Mouse (Mus musculus): Measurements from ENCODE around the gene Ppdpf. TPM values are rescaled to one million over a fixed set of nuclear protein-coding genes. Genes with fewer than 3 reads are reported as not detected.

Gene Ppdpf
- 10 to 100 TPM; 91.2 to 93.3 TPM for total RNA-seq (2021)
- long read RNA-seq, experiment 1, transcript Ppdpf-205 (3 exons, 771 nt): minor isoform, 20 of 135 reads
- long read RNA-seq, experiment 1, transcript Ppdpf-204 (2 exons, 510 nt): minor isoform, 20 of 135 reads
- long read RNA-seq, experiment 1, transcript Ppdpf-206 (4 exons, 750 nt): minor isoform, 19 of 135 reads
- long read RNA-seq, experiment 1, transcript Ppdpf-201 (5 exons, 1,160 nt): major isoform, 42 of 135 reads
- long read RNA-seq, experiment 1, partial matches to known transcripts: 13 of 135 reads
- long read RNA-seq, experiment 1, other reads (novel, unspliced or antisense): 2 of 135 reads
- long read RNA-seq, experiment 2, transcript Ppdpf-201 (5 exons, 1,160 nt): major isoform, 32 of 124 reads
- long read RNA-seq, experiment 2, transcript Ppdpf-202 (5 exons, 689 nt): minor isoform, 17 of 124 reads
- long read RNA-seq, experiment 2, transcript Ppdpf-205 (3 exons, 771 nt): minor isoform, 21 of 124 reads
- long read RNA-seq, experiment 2, transcript Ppdpf-206 (4 exons, 750 nt): minor isoform, 17 of 124 reads
- long read RNA-seq, experiment 2, partial matches to known transcripts: 14 of 124 reads
- long read RNA-seq, experiment 2, other reads (novel, unspliced or antisense): 5 of 124 reads

DNA sequence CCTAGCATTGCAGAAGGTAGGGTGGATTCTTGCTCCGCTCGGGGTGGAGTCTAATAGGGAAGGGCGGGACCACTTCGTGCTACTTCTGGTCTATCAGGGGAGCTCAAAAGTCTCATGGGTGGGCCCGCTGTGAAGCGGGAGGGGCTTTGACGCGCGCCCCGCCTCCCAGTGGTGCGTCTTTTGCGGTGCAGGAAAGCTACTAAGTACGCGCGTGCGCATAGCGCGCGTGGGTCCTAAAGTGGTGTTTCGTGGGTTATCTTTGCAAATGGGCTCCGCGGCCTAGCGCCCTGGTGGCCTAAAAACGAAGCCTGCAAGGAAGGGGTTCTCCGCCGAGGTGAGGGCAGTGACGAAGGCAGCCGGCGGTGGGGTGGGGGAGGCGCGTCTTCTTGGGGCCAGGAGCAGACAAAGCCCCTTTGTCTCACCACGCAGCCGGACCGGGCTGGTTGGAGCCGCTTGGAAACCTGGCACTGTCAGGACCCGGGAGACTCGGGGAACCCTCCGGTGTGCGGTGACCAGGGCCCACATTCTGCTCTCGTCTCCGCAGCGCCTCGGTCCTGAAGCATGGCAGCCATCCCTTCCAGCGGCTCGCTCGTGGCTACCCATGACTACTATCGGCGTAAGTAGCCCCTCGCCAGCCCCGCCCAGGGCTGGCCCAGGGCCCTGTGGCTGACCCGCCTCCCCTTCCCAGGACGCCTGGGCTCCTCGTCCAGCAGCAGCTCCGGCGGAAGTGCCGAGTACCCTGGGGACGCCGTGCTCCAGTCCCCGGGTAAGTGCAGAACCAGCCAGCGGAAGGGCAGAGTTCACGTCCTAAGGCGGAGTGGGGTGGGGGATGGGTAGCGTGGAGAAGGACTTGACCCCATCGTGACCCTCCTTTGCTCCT, at the start of gene Ppdpf:
Ppdpf (plus strand) TSS at position 127 of the 880 bp plus-strand sequence.
- DNase-seq (ENCODE audit: low spot score in 2 of 2): peak; percentile 74 to 83

DNA sequence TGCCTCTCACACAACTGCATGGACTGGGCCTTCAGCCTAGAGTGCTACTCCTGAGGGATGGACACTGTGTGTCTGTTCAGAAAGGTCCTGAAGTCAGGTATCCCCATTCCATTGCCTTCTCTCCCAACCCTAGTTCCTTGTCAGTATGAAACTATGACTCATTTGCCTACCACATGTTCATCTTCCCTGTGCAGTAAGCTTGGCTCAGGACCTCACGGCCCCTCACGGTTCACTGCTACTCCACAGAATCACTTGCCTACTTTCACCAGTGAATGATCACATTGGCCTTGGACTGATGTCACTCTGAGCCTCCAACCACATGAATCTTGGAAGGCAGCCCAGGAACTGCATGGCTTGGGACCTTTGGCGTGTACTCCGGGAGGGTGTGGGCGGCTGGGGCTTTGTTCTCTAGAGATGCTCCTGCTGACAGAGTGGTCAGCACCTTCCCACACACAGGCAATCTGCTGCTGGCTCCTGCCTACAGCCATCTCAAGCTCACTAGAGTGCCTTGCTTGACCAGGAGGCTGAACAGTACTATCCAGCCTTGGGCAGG, 47.3 kb upstream of the Ppdpf start:
- no peak for DNase-seq (ENCODE audit: low spot score in 2 of 2)

DNA sequence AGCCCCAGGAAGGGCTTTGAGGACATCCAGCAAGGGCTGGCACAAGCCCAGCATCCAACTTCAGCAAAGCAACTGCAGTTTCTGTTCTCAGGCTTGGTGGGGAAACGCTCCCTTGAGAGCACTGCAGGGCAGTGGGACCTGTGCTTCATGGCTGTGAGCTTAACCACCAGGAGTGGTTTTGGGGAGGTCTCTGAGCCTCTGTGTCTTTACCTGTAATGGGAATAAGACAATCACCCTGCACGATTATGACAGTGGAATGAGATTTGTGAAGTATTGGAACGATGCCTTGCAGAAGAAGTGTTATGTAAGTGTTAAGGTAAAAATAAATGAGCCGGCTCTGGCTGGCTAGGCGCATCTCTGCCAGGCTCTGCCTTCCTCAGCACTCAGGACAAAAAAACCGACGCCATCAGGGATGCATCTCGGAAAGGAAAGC, 44.3 kb upstream of the Ppdpf start:
- no peak for DNase-seq (ENCODE audit: low spot score in 2 of 2)

DNA sequence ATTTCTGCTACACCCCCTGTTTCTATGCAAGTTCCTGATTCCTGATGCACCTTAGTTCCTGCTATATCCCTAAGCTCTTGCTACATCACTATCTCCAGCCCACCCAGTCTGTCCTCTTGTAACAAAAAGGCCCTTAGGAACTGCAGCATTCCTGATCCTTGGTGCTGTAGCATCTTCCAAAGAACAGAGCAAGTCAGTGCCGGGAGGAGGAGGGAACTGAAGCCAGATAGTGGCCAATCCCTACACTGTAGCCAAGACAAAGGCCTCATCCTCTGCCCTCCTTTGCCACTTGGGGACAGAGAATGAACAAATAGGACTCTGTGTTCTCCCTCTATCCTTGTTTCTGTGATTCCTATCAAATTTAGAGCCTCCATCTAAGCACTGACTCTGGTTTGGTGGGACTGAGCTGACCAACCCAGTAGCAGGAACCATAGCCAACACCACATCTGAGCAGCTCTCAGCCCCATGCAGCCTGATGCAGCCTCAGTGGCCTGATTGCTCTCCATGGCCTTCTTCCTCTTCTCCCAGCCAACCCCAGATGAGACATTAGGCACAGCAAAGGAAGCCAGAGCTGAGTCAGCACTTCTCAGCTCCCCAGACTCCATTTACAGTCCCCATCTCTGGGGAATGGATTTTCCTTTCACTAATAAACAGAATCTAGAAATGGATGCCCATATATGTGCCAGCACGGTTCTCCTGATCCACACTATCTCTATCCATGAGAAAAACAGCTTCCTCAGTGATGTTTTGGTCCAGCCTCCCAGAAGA, 43.4 kb upstream of the Ppdpf start:
- DNase-seq (ENCODE audit: low spot score in 2 of 2): no peak

DNA sequence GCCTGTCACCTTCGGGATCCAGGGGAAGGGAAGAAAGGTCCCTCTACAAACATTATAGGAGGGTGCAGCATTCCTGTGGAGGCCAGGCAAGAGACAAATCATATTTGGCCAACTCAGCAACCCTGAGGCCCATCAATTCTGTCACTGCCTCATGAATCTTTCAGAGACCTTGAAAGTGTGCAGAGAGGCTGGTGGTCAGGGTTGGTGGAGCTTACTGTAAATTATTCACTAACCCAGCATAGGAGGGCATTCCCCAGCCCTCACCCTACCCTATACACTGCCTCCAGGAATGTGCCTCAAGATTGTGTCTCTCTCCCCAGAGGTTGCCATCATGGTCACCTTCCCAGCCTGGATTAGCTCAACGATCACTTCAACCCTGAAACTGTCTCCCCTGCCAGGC, 42.4 kb upstream of the Ppdpf start:
- no peak for DNase-seq (ENCODE audit: low spot score in 2 of 2)

DNA sequence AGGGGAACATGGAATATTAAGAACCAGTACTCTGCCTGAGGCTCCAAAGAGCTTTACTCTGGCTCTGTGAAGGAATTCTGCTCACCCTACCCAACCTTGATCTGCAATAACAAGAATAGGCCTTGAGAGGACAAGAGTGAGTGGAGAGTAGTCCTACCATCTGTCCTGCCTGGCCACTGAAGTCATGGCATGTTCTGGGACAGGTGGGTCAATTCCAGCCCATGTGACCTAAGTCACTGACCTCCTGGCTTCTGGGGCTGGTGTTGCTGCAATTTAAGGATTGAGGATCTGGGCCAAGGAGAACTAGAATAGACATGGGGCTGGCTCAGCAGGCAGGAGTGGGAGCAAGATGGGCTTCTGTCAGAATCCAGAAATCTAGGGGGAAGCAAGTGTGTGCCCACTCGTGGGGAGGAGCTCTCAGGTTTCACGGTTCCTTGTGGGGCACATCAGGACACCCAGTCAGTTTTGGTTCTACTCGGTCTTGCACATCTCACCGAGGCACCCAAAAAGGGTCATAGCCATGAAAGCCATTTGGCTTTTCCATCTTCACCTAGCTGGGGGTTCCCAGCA, 40.0 kb upstream of the Ppdpf start:
- DNase-seq (ENCODE audit: low spot score in 2 of 2): no peak

DNA sequence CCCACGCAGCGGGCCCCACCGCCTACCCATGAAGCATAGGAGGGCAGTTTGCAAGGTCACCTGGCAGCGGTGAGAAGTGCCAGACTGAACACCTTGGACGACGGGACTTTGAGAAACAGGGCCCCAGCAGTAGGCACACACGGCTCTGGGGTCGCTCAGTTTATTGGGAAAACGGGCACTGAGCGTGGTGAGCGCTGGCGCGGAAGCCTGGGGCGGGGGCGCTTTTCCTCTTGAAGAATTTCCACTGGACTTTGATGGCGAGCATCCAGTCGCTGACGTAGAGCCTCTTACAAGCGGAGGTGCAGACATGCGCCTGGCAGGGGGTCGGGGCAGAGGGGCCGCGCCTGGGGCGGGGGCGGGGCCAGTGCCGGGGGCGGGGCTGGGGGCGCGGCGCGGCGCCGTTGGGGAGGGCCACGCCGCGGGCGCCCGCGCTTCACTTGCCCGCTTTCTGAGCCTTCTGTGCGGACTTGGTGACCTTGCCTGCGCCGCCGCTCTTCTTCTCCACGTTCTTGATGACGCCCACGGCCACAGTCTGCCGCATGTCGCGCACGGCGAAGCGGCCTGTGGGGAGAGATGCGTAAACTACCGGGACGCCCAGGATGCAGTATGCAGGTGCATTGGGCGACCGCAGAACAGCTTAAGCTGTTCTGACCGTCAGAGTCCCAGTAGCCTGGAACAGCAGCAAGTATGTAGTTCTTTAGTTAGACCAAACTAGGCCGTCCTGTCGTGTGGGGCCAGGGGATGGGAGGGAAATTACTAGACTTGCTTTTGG, 39.3 kb upstream of the Ppdpf start:
- DNase-seq (ENCODE audit: low spot score in 2 of 2): no peak

DNA sequence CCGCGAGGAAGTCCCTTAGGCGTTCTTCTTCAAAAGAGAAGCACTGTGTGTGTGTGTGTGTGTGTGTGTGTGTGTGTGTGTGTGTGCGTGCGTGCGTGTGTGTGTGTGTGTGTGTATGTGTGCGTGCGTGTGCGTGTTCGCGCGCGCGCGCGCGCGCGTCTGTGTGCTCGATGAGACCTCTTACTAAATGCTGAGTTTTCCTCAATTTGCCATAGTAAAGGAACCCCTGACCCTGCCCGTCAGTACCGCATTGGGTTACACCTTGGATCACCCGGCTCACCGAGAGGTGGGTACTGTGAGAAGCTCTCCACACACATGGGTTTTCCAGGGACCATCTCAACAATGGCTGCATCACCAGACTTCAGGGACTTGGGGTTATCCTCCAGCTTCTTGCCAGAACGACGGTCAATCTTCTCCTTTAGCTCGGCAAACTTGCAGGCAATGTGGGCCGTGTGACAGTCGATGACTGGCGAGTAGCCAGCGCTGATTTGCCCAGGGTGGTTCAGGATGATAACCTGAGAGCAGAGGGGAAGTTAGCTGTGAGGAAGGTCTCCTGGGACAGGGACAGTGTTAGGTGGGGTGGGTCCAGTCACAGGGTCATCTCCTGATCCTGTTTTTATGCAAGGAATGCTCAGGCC, 38.6 kb upstream of the Ppdpf start:
- no peak for DNase-seq (ENCODE audit: low spot score in 2 of 2)

DNA sequence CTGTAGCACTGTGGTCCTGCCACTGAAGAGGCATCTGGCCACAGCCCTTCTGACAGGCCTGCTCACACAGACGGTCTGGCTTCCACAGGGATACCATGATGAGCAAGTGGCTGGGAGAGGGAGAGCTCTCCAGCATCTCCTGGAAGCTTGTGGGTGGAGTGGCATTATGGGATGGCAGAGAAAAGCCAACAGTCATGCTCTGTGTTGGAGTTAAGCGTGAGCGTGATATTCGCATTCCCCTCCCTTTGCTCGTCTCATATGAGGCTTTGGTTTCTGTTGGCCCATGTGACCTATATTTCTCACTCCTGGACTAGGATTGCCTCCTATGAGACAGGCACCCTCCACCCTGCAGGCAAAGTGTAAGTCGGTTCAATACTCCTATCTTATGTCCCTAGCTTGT, 36.8 kb upstream of the Ppdpf start:
- DNase-seq (ENCODE audit: low spot score in 2 of 2): no peak

DNA sequence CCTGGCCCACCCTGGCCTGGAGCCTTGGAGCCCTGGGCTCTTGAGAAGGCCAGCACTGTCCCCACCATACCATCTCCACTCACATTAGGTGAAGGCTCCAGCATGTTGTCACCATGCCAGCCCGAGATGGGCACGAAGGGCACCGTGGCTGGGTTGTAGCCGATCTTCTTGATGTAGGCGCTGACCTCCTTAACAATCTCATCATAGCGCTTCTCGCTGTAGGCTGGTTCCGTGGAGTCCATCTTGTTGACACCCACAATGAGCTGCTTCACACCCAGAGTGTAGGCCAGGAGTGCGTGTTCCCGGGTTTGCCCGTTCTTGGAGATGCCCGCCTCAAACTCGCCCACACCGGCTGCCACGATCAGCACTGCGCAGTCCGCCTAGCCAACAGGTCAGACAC, 34.3 kb upstream of the Ppdpf start:
- DNase-seq (ENCODE audit: low spot score in 2 of 2): no peak

DNA sequence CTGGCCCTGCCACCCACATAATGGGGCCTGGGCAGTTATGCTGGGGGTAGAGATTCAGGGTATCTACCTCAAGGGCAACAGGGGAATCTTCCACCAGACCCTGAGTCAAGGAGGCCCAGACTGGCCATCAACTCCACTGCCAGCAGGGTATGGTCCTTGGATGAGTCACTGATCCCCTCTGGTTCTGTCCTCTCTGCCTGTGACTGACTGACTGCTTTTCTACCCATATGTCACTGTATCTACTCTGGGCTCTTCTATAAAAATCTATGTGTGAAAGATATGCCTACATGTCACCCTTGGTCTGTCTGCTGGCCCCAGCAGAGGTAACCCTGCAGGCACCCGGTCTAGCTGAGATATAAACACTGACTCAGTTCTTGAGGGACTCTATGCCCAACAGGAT, 33.9 kb upstream of the Ppdpf start:
- DNase-seq (ENCODE audit: low spot score in 2 of 2): no peak

DNA sequence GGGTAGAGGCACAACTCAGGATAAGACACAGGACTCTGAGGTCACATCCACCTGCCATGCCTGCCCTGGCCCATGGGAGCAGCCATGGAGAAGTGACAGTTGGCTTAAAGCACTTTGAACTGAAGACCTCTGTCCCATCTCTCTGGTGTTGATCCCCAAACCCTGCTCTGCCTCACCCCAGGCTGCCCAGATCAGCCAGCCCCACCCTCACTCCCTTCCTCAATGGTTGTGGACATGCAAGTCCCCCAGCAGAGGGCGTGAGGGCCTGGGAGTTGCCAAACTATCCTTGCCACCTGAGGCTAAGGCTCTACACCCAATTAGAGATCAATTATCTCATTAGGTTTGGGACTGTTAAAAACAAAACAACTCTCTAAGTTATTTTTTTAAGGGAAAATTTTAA, 33.2 kb upstream of the Ppdpf start:
- no peak for DNase-seq (ENCODE audit: low spot score in 2 of 2)

DNA sequence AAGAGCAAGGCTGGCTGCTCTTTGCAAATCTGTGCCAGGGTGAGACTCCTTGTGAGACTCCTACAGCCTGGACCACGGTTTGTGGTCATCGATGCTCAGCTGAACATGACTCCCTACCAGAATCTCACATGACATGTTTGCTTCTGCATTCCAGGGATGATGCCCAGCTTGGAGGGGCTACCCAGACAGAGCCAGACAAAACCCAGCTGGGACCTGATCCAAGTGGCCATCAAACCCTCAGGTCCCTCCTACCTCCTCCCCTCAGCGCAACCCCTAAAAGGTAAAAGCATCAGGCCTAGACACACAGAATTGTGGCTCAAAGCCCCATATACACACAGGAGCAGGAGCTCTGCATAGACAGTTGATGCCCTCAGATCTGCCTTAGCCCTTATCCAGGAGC, 32.7 kb upstream of the Ppdpf start:
- no peak for DNase-seq (ENCODE audit: low spot score in 2 of 2)

DNA sequence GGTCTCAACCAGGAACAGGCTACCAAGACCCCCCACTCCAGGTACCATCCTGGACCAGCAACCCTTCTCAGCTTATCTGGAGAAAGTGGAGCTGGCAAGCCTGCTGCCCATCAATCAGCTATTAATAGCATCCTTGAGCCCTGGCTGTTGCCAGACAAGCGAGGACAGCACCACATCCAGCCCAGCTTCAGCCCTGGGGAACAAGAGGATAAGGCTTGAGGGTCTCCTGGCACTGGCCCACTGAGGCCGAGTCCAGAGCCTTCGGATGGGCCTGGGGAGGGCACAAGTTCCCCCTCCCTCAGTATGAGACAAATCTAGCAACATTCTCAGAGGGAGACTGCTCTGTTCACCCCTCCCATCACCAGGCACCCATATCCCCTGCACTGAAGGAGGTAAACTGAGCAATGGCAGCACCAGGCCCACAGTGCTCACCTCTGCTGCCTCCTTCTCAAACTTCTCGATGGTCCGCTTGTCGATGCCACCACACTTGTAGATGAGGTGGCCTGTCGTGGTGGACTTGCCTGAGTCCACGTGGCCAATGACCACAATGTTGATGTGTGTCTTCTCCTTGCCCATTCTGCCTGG, 32.1 kb upstream of the Ppdpf start:
- no peak for DNase-seq (ENCODE audit: low spot score in 2 of 2)

DNA sequence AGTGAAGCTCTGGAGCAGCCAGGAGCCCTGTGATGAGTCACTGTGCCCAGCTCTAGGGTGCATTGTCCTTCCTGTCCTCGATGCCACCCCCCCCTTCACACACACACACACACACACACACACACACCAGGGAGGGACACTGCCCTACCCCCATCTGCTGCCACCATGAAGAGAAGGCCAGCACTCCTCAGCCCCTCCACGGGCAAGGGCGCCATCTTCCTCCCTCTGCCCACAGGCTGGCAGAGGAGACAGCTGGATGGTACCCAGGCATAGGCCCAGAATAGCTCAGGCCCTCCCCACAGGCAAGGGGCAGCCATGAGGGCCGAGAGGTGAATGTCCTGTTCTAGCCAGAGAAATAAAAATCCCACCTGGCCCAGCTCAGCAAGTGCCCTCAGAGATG, 31.2 kb upstream of the Ppdpf start:
- DNase-seq (ENCODE audit: low spot score in 2 of 2): no peak

DNA sequence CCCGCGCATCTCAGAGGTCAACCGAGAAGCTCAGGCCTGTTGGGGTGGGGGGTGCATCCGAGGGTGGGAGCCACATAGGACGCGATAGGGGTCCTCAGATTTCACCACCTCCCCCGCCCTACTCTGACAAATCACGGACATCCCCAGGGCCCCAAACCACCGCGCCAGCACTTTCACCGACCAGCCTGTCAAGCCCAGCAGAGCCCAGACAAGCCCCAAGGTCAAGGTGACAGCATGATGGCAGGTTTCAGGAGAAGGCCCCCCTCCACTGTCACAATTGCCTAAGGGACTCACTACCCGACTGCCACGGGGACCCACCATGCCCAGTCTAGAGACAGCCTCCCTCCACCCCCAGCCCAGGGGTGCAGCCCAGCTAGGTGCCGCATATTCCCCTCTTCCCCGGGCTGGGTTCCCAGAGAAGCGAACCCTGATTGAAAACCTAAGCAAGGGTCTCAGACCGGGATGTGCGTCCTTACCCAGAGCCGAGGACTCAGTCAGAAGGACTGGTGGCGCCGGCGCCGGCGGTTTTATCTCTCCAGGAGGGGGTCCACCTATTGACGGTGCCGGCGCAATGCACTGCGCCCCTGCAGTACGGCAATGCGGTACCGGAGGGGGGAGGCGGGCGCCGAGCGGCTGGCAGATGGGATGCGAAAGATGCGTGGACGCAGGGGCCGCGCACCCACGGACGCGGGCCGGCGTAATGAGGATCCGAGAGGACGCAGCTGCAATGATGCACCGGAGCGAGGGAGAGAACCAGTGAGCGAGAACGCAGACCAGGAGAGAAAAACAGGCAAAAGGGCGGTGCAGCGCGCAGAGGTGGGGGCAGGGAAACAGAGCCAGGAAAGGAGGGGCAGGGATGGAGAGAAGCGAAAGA, 30.6 kb upstream of the Ppdpf start, which contains the start of gene Eef1a2:
Eef1a2 (minus strand) TSS at position 767 of the 874 bp plus-strand sequence.
- no peak for DNase-seq (ENCODE audit: low spot score in 2 of 2)

DNA sequence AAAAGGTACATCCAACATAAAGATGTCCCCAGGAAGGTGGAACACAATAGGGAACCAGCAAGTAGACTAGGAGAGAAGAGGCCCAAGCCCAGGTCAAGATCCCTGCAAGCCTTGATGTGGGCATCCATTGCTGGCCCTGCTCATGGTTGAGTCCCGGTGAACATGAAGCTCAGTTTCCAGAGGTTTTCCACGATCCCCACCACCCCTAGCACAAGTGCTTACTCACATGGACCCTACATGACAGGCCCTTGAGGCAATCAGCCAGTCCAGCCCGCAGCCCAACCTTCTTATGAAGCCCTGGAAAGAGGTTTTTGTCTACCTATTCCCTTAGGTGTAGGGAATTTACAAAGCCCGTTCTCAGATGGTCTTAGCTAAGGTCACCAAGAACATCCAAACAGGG, 29.9 kb upstream of the Ppdpf start:
- DNase-seq (ENCODE audit: low spot score in 2 of 2): no peak
